Mouse (Mus musculus) lung, postnatal 0 days (tissue): Measurements from ENCODE around the gene Asic2. TPM values are rescaled to one million over a fixed set of nuclear protein-coding genes. Genes with fewer than 3 reads are reported as not detected.

ENCODE experiments used
- ATAC-seq: fragments of 200-750 bp; cut with Nextera tagmentation; 2 replicates; pipeline ENCODE4 v1.8.0; 2017; ENCODE audit warnings: moderate library complexity
- DNase-seq: peaks from one replicate; pipeline ENCODE4 v3.0.0-alpha.2; 2016; ENCODE audit warnings: low spot score
- H3K27ac ChIP-seq: fragments of 300-500 bp; sonication (generic); 2 replicates; pipeline ENCODE4 v1.5.1; 2014; ENCODE audit warnings: antibody characterized with exemption, mild to moderate bottlenecking, low read length, mixed read lengths
- H3K27me3 ChIP-seq: fragments of 300-500 bp; sonication (generic); replicated peaks from 2 replicates; pipeline ENCODE4 v1.6.1; 2014; ENCODE audit warnings: low read length, mixed read lengths; ENCODE audit not compliant: insufficient read depth
- H3K36me3 ChIP-seq: fragments of 300-500 bp; sonication (generic); 2 replicates; pipeline ENCODE4 v1.6.1; 2014; ENCODE audit warnings: low read length, mixed read lengths; ENCODE audit not compliant: insufficient read depth
- H3K4me1 ChIP-seq: fragments of 300-500 bp; sonication (generic); 2 replicates; pipeline ENCODE4 v1.6.1; 2014; ENCODE audit warnings: antibody characterized with exemption, low read depth, low read length, mixed read lengths; ENCODE audit not compliant: insufficient read depth
- H3K4me2 ChIP-seq: fragments of 300-500 bp; sonication (generic); replicated peaks from 2 replicates; pipeline ENCODE4 v1.6.1; 2014; ENCODE audit warnings: low read depth, mild to moderate bottlenecking, low read length, moderate library complexity, mixed read lengths
- H3K4me3 ChIP-seq: fragments of 300-500 bp; sonication (generic); 2 replicates; pipeline ENCODE4 v1.5.1; 2014; ENCODE audit warnings: low read depth, low read length
- H3K9ac ChIP-seq: fragments of 300-500 bp; sonication (generic); replicated peaks from 2 replicates; pipeline ENCODE4 v1.6.1; 2014; ENCODE audit warnings: low read depth, mild to moderate bottlenecking
- H3K9me3 ChIP-seq: fragments of 300-500 bp; sonication (generic); 2 replicates; pipeline ENCODE4 v1.6.1; 2016; ENCODE audit warnings: low read length, mixed read lengths
- CTCF ChIP-seq: IDR thresholded peaks from 2 replicates; pipeline ENCODE4 v1.5.1; 2016; ENCODE audit warnings: antibody characterized with exemption, mild to moderate bottlenecking
- EP300 ChIP-seq: IDR thresholded peaks from 2 replicates; pipeline ENCODE4 v1.6.1; 2016; ENCODE audit warnings: antibody characterized with exemption, mild to moderate bottlenecking, control low read depth
- WGBS: fragments of 180-500 bp; shearing (Covaris S2); extraction: QIAGEN DNeasy Blood & Tissue Kit; methylation state at CpG from one replicate; pipeline ENCODE4 v1.1.7; 2014; 5-methylcytosine and 5-hydroxymethylcytosine counted together
- polyA plus RNA-seq: library from polyadenylated mRNA; unstranded; fragments of >200 nt; fragmentation: Nextera tagmentation; extraction: Ambion mirVana; gene quantifications from 2 replicates; pipeline ENCODE4 v1.2.1, GENCODE M21; 2015

Asic2 gene
- polyA plus RNA-seq, 1 experiment from 2014 or later: 0.06 TPM

GRCm38 (mm10) chr11:81613869-81614620, 354.2 kb downstream of the Asic2 start:
- DNase-seq: no peak
- H3K4me3 ChIP-seq: 0 out of 2 replicates have a peak overlapping the region, but pooled peaks have one; percentile 5
- TF ChIP-seq EP300: no peak
- no peak for TF ChIP-seq CTCF
- H3K36me3 ChIP-seq: no peaks in the 10 kb centered on the region
- no peak overlapping the region for H3K9ac ChIP-seq
- no peaks in the 10 kb centered on the region for H3K9me3 ChIP-seq
- no peaks in the 10 kb centered on the region; the same call in 1 of the 2 replicates for H3K4me1 ChIP-seq
- H3K27ac ChIP-seq: no peak overlapping the region
- no peak for ATAC-seq
- H3K27me3 ChIP-seq: peaks cover 5% of the 10 kb centered on the region; the same call in 1 of the 2 replicates
- WGBS: 17% methylated on average over 10 of the region's 10 CpGs
- peak overlapping the region; percentile 39; the same call in 1 of the 2 replicates for H3K4me2 ChIP-seq

- Histone ChIP-seq H3K4me2 (peak overlapping the region; percentile 27), H3K27me3 (peaks cover 5% of the 10 kb centered on the region; the same call in 1 of the 2 replicates), H3K27ac (no peak overlapping the region), H3K36me3 (no peaks in the 10 kb centered on the region), H3K9me3 (no peaks in the 10 kb centered on the region), H3K4me1 (no peaks in the 10 kb centered on the region; the same call in 1 of the 2 replicates), H3K4me3 (peak overlapping the region; percentile 5; the same call in 1 of the 2 replicates), H3K9ac (no peak overlapping the region)
- ATAC-seq (no peak; the same call in 1 of the 2 replicates), DNase-seq (peak; percentile 84)
- WGBS: 4% methylated on average over 17 of the region's 17 CpGs
- no peak for TF ChIP-seq EP300
- TF ChIP-seq CTCF: peak; percentile 93
Observed at GRCm38 (mm10) chr11:81612798-81613540, 355.3 kb downstream of the Asic2 start.

GRCm38 (mm10) chr11:81611948-81612797, 356.1 kb downstream of the Asic2 start:
- Histone ChIP-seq H3K4me2 (peak overlapping the region; percentile 27), H3K4me3 (peak overlapping the region; percentile 6; the same call in 1 of the 2 replicates), H3K27ac (no peak overlapping the region), H3K27me3 (peaks cover 5% of the 10 kb centered on the region; the same call in 1 of the 2 replicates), H3K9me3 (no peaks in the 10 kb centered on the region), H3K4me1 (no peaks in the 10 kb centered on the region; the same call in 1 of the 2 replicates), H3K36me3 (no peaks in the 10 kb centered on the region), H3K9ac (no peak overlapping the region)
- DNase-seq (no peak), ATAC-seq (no peak)
- TF ChIP-seq CTCF (no peak), EP300 (no peak)
- 8% methylated on average over 20 of the region's 20 CpGs for WGBS

GRCm38 (mm10) chr11:81610506-81610905, 357.8 kb downstream of the Asic2 start:
- no peaks in the 10 kb centered on the region; the same call in 1 of the 2 replicates for H3K4me1 ChIP-seq

GRCm38 (mm10) chr11:81602971-81603370, 365.3 kb downstream of the Asic2 start:
- no peak overlapping the region for H3K9ac ChIP-seq
- 46% methylated on average over 4 of the region's 4 CpGs for WGBS

More at GRCm38 (mm10) chr11:81610506-81610905, 357.8 kb downstream of the Asic2 start:
- no peak for ATAC-seq
- Histone ChIP-seq H3K9me3 (no peaks in the 10 kb centered on the region), H3K27me3 (peaks cover 5% of the 10 kb centered on the region; the same call in 1 of the 2 replicates), H3K36me3 (no peaks in the 10 kb centered on the region), H3K9ac (no peak overlapping the region), H3K27ac (no peak overlapping the region), H3K4me3 (no peak overlapping the region), H3K4me2 (no peak overlapping the region)
- no peak for DNase-seq
- 56% methylated on average over 5 of the region's 5 CpGs for whole genome bisulfite sequencing
- TF ChIP-seq CTCF: no peak
- TF ChIP-seq EP300: no peak

More at GRCm38 (mm10) chr11:81602971-81603370, 365.3 kb downstream of the Asic2 start:
- TF ChIP-seq CTCF (no peak), EP300 (no peak)
- H3K9me3 ChIP-seq: no peaks in the 10 kb centered on the region
- no peak overlapping the region for H3K27ac ChIP-seq
- no peaks in the 10 kb centered on the region for H3K27me3 ChIP-seq
- no peak overlapping the region for H3K4me3 ChIP-seq
- H3K4me1 ChIP-seq: no peaks in the 10 kb centered on the region
- no peak for ATAC-seq
- no peaks in the 10 kb centered on the region for H3K36me3 ChIP-seq
- H3K4me2 ChIP-seq: no peak overlapping the region
- DNase-seq: no peak
